Mouse (Mus musculus) neural tube, embryonic 13.5 days (tissue): Measurements from ENCODE around the gene Dock4. TPM values are rescaled to one million over a fixed set of nuclear protein-coding genes. Genes with fewer than 3 reads are reported as not detected.

Source experiments
- ATAC-seq: fragments of 200-750 bp; cut with Nextera tagmentation; 2 replicates; pipeline ENCODE4 v1.8.0; 2017; ENCODE audit warnings: low read depth, mild to moderate bottlenecking, moderate TSS enrichment, moderate library complexity
- H3K27ac ChIP-seq: fragments of 300-500 bp; sonication (generic); replicated peaks from 2 replicates; pipeline ENCODE4 v1.5.1; 2015; ENCODE audit warnings: moderate library complexity, mild to moderate bottlenecking, inconsistent platforms
- H3K27me3 ChIP-seq: fragments of 300-500 bp; sonication (generic); 2 replicates; pipeline ENCODE4 v1.6.1; 2015; ENCODE audit warnings: mild to moderate bottlenecking, inconsistent platforms
- H3K36me3 ChIP-seq: fragments of 300-500 bp; sonication (generic); 2 replicates; pipeline ENCODE4 v1.6.1; 2015; ENCODE audit warnings: mild to moderate bottlenecking, inconsistent platforms
- H3K4me1 ChIP-seq: fragments of 300-500 bp; sonication (generic); replicated peaks from 2 replicates; pipeline ENCODE4 v1.6.1; 2015; ENCODE audit warnings: inconsistent platforms
- H3K4me2 ChIP-seq: fragments of 300-500 bp; sonication (generic); 2 replicates; pipeline ENCODE4 v1.6.1; 2015; ENCODE audit warnings: inconsistent platforms, mild to moderate bottlenecking, moderate library complexity
- H3K4me3 ChIP-seq: fragments of 300-500 bp; sonication (generic); 2 replicates; pipeline ENCODE4 v1.5.1; 2015; ENCODE audit warnings: mild to moderate bottlenecking, inconsistent platforms
- H3K9ac ChIP-seq: fragments of 300-500 bp; sonication (generic); 2 replicates; pipeline ENCODE4 v1.6.1; 2015; ENCODE audit warnings: moderate library complexity, mild to moderate bottlenecking, inconsistent platforms
- H3K9me3 ChIP-seq: fragments of 300-500 bp; sonication (generic); 2 replicates; pipeline ENCODE4 v1.6.1; 2016; ENCODE audit warnings: inconsistent platforms
- WGBS: fragments of 180-500 bp; shearing (Covaris S2); methylation state at CpG from one replicate; pipeline ENCODE4 v1.1.7; 2015; 5-methylcytosine and 5-hydroxymethylcytosine counted together
- polyA plus RNA-seq: library from polyadenylated mRNA; unstranded; fragments of >200 nt; fragmentation: Nextera tagmentation; extraction: Ambion mirVana; gene quantifications from 2 replicates; pipeline ENCODE4 v1.2.1, GENCODE M21; 2015

Dock4 gene
- polyA plus RNA-seq, 1 experiment from 2014 or later = 31.8 TPM

DNA sequence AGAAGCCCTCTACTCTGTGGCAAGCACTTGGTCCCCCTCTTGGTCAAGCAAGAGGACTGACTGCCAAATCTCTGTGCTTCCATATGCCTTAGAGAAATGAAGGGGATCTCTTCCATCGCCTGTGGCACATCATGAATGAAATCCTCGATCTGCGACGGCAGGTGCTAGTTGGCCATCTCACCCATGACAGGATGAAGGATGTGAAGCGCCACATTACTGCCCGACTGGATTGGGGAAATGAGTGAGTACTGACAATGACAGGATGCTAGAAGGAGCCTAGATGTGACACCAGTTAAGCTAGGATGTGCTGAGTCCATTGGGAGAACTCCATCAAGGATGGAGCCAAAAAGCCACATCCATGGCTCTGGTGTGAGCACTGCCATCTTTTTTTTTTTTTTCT lies 190.2 kb downstream of the Dock4 start:
- Histone ChIP-seq H3K36me3 (peaks cover 28% of the 10 kb centered on the region), H3K4me3 (no peak overlapping the region), H3K9ac (no peak overlapping the region), H3K27ac (no peak overlapping the region), H3K4me2 (no peak overlapping the region), H3K27me3 (no peaks in the 10 kb centered on the region), H3K4me1 (0 out of 2 replicates have a peak, but pooled peaks cover 9% of the 10 kb centered on the region), H3K9me3 (no peaks in the 10 kb centered on the region)
- ATAC-seq = no peak
- WGBS = 85% methylated on average over 6 of the region's 6 CpGs

DNA sequence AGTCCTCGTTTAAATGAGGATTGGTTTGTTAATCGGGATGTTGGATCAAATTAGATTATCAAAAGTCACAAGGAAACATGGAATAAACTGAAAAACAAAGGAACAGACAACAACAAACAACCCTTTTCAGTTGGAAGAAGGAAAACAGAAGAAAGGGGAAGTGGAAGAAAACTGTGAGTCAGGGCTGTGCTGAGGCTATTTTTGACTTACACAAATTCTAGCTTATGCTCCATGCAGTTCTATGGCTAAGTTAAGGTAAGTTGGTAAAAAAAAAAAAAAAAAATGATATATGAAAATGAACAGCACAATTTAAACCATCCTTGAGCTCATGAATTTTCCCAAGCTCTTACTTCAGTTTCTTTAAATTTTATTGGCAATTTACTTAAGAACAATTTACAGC lies 191.7 kb downstream of the Dock4 start:
- H3K36me3 ChIP-seq = peaks cover 38% of the 10 kb centered on the region
- H3K4me3 ChIP-seq = no peak overlapping the region
- 93% methylated on average over 2 of the region's 2 CpGs for WGBS
- no peak overlapping the region for H3K9ac ChIP-seq
- ATAC-seq = no peak
- no peaks in the 10 kb centered on the region for H3K27me3 ChIP-seq
- H3K4me2 ChIP-seq = no peak overlapping the region
- H3K27ac ChIP-seq = no peak overlapping the region
- H3K4me1 ChIP-seq = 0 out of 2 replicates have a peak, but pooled peaks cover 9% of the 10 kb centered on the region
- no peaks in the 10 kb centered on the region for H3K9me3 ChIP-seq

DNA sequence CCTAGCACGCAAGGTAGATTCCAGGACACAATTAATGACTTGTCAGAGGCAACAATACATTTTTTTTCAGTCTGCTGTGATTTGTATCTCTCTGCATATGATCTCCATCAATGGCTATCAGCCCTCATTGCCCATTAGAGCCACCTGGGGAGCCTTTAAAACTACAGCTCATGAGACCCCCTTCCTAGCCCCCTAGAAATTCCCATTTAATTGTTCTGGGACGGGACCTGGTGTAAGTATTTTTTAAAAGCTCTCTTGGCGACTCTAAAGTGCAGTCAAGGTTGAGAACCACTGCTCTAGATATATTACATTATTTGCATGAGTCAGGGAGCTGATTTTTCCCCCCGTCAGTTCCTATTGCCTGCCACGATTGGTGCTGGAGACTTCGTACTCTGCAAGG lies 200.1 kb downstream of the Dock4 start:
- Histone ChIP-seq H3K9me3 (no peaks in the 10 kb centered on the region), H3K4me3 (no peak overlapping the region), H3K27ac (no peak overlapping the region), H3K4me2 (no peak overlapping the region), H3K9ac (no peak overlapping the region), H3K27me3 (no peaks in the 10 kb centered on the region), H3K36me3 (peaks cover 23% of the 10 kb centered on the region), H3K4me1 (peaks cover 17% of the 10 kb centered on the region; the same call in 1 of the 2 replicates)
- peak; percentile 47; the same call in 1 of the 2 replicates for ATAC-seq
- 38% methylated on average over 6 of the region's 6 CpGs for WGBS

DNA sequence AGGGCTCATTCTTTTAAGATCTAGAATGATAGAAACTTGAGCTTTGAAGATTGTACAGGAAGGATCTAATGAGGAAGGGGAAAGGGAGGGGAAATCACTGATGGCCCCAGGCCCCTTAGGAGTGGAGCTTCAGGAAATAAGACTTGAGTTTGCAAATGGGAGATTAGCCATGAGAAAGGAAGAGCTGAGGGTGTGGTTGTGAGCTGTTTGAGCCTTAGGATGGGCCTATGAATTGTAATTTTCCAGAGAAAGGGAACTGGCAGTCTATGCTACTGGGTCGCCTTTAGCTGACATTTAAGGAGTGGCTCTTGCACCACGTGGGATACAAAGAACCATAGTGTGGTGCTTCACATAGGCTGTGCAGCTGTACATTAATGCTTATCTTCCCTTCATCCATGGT lies 208.6 kb downstream of the Dock4 start:
- no peaks in the 10 kb centered on the region for H3K27me3 ChIP-seq
- no peak for ATAC-seq
- no peak overlapping the region for H3K9ac ChIP-seq
- peaks cover 4% of the 10 kb centered on the region; the same call in 1 of the 2 replicates for H3K36me3 ChIP-seq
- H3K9me3 ChIP-seq = no peaks in the 10 kb centered on the region
- H3K4me3 ChIP-seq = no peak overlapping the region
- no peak overlapping the region for H3K27ac ChIP-seq
- H3K4me2 ChIP-seq = no peak overlapping the region
- WGBS = 75% methylated on average over 2 of the region's 2 CpGs
- H3K4me1 ChIP-seq = peaks cover 15% of the 10 kb centered on the region; the same call in 1 of the 2 replicates

DNA sequence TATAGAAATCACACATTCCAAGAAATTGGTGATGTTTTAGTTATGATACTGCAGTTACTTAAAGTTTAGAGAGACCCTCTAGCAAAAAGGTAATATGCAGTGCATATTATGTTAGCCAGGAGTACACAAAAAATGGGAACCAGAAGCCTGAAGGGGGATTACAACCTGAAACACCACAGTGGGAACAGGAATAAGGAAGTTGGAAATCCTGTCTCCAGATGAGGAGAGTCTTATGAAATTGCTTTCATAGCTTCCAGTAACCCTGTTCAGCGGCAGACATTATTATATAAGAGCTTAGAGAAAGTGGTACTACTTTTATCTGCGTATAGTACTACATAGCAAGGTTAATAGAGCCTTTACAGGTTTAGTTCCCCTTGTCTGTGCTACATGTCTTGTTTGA lies 210.1 kb downstream of the Dock4 start:
- no peak for ATAC-seq
- Histone ChIP-seq H3K9ac (no peak overlapping the region), H3K4me3 (no peak overlapping the region), H3K27me3 (no peaks in the 10 kb centered on the region), H3K9me3 (no peaks in the 10 kb centered on the region), H3K36me3 (peaks cover 6% of the 10 kb centered on the region; the same call in 1 of the 2 replicates), H3K4me2 (no peak overlapping the region), H3K27ac (no peak overlapping the region), H3K4me1 (peaks cover 15% of the 10 kb centered on the region; the same call in 1 of the 2 replicates)
- 96% methylated on average over 2 of the region's 2 CpGs for WGBS

DNA sequence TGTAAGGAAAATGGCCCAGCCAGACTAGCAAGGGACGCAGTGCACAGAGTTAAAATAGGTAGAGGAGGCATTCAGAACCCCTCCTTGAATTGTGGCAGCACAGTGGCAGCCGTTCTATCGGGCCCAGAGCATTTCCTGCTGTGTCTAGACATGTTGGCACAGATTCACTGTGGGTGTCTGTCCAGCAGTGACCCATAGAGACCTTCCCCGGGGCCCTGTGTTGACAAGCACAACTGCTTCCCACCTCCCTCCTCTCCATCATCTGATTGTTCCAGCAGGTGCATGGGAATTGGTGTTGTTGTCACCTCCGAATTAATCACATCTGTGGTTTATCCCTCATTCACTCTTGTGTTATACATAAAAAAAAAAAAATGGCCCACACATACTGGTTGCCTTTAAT lies 210.7 kb downstream of the Dock4 start:
- no peaks in the 10 kb centered on the region for H3K27me3 ChIP-seq
- H3K27ac ChIP-seq = no peak overlapping the region
- no peak overlapping the region for H3K9ac ChIP-seq
- peaks cover 6% of the 10 kb centered on the region; the same call in 1 of the 2 replicates for H3K36me3 ChIP-seq
- H3K9me3 ChIP-seq = no peaks in the 10 kb centered on the region
- H3K4me1 ChIP-seq = peaks cover 15% of the 10 kb centered on the region; the same call in 1 of the 2 replicates
- H3K4me2 ChIP-seq = no peak overlapping the region
- ATAC-seq = no peak
- WGBS = 59% methylated on average over 5 of the region's 5 CpGs
- no peak overlapping the region for H3K4me3 ChIP-seq

DNA sequence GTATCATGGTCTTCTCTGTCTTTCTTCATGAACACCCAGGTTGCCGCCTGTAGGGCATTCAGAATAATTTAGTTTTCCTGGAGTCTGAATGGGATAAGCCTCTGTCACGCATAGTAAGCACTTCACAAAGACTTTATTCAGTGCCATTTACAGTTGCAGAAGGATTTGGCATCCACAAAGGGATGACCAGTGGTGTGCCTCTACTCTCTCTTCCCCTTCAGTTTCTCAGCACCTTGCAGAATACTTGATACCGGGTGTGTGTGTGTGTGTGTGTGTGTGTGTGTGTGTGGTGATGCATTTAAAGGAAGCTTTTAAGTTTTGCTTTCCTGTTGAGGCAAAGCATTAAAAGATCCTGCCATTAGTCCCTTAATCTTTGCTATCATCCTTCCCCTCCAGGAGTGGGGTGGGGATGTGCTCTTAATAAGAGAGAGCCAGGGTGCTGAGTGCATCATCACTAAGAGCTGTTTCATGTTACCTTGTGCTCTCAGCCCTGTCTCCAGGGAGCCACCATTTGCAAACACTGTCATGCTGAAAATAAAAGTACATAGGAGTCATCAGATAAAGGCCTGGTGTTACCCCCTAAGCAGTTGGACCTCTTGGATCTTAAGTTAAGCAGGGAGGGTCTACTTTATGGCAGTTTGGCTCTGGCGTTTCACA lies 211.6 kb downstream of the Dock4 start:
- 52% methylated on average over 4 of the region's 4 CpGs for WGBS
- peaks cover 15% of the 10 kb centered on the region; the same call in 1 of the 2 replicates for H3K4me1 ChIP-seq

DNA sequence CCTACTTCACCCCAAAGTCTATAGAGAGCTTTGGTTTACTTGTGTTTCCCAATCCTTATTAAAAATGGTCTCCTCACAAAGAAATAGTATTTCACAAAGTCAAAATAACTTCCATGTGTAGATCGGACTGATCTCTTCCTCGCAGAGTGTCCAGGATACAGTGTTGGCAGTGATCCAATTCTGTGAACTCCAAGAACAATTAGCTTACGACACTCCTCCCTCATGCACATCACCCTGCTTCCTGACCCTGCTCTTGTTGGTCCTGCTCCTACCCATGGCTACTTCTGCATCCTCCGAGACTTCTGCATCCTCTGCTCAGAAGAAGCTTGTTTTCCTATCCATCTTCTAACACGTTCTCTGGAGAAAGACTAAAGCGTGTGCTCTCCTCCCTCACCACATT lies 213.9 kb downstream of the Dock4 start:
- Histone ChIP-seq H3K9ac (no peak overlapping the region), H3K4me3 (no peak overlapping the region), H3K4me2 (no peak overlapping the region), H3K4me1 (peaks cover 15% of the 10 kb centered on the region; the same call in 1 of the 2 replicates), H3K9me3 (no peaks in the 10 kb centered on the region), H3K36me3 (peaks cover 6% of the 10 kb centered on the region; the same call in 1 of the 2 replicates), H3K27me3 (no peaks in the 10 kb centered on the region), H3K27ac (no peak overlapping the region)
- 73% methylated on average over 6 of the region's 6 CpGs for WGBS
- ATAC-seq = no peak

More for the DNA sequence above, 211.6 kb downstream of the Dock4 start:
- no peak overlapping the region for H3K9ac ChIP-seq
- H3K4me3 ChIP-seq = no peak overlapping the region
- H3K27me3 ChIP-seq = no peaks in the 10 kb centered on the region
- peaks cover 6% of the 10 kb centered on the region; the same call in 1 of the 2 replicates for H3K36me3 ChIP-seq
- H3K9me3 ChIP-seq = no peaks in the 10 kb centered on the region
- ATAC-seq = peak; percentile 36; the same call in 1 of the 2 replicates
- no peak overlapping the region for H3K4me2 ChIP-seq
- H3K27ac ChIP-seq = no peak overlapping the region

DNA sequence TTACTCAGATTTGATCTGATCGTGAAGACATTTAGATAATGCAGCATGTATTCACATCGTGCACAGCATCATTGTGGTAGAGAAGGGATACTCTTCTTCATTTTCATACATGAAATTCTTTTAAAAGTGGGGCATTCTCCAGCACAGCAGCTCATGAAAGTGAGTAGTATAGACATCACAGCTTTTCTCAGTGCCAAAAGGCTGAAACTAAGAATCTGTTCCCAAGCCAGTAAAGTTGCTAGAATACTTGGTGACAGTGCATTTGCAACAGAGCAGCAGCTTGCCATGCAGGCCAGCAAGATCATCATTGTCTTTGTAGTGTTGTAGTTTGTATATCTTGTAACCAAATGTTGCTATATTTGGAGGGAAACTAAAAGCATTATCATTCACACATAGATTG lies 223.7 kb downstream of the Dock4 start:
- Histone ChIP-seq H3K4me2 (no peak overlapping the region), H3K9me3 (no peaks in the 10 kb centered on the region), H3K4me1 (no peaks in the 10 kb centered on the region)

DNA sequence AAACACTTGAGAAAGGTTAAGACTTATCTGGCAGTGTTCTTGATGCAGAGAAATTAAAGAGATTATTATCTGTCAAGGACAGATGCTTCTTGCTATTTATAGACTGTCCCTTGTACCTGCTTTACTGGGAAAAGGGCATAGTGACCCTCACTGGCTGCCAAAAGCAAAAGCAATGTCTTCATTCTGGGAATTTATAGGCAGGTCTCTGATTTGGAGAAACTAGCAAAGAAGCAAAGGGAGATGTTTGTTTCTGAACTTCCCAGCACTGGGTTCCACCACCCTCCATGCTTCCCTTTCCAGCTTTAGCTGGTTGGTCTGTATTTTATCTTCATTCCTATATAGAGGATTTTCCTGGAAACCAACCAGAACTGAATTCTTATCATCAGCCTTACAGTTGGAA lies 225.0 kb downstream of the Dock4 start:
- no peak overlapping the region for H3K4me3 ChIP-seq
- no peak overlapping the region for H3K4me2 ChIP-seq
- no peak overlapping the region for H3K27ac ChIP-seq
- no peaks in the 10 kb centered on the region for H3K9me3 ChIP-seq
- H3K4me1 ChIP-seq = no peaks in the 10 kb centered on the region
- H3K9ac ChIP-seq = no peak overlapping the region
- ATAC-seq = no peak
- H3K27me3 ChIP-seq = no peaks in the 10 kb centered on the region
- H3K36me3 ChIP-seq = peaks cover 13% of the 10 kb centered on the region; the same call in 1 of the 2 replicates

More for the DNA sequence above, 223.7 kb downstream of the Dock4 start:
- Histone ChIP-seq H3K9ac (no peak overlapping the region), H3K4me3 (no peak overlapping the region), H3K27me3 (no peaks in the 10 kb centered on the region), H3K27ac (no peak overlapping the region), H3K36me3 (peaks cover 13% of the 10 kb centered on the region; the same call in 1 of the 2 replicates)
- ATAC-seq = no peak
- 94% methylated on average over 2 of the region's 2 CpGs for WGBS

DNA sequence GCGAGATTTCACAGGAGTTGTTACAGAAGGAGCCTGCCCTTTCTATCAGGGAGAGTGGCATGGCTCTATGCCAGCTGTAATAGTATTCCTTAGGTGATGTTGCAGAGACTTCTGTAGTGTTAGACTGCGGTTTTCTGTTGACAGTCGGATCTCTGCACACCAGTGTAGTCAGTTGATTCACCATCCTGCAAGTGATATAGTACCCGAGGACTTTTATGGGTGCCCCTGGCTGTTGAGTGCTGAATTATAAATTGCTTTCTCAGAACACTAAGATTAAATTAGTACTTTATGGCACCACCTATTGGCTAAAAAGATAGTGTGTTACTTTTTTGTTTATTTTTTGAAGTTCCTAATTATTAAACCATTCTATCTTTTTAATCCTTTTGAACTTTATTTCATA lies 234.0 kb downstream of the Dock4 start:
- Histone ChIP-seq H3K4me3 (no peak overlapping the region), H3K9me3 (no peaks in the 10 kb centered on the region), H3K27ac (no peak overlapping the region), H3K9ac (no peak overlapping the region), H3K36me3 (peaks cover 19% of the 10 kb centered on the region), H3K4me2 (no peak overlapping the region), H3K27me3 (no peaks in the 10 kb centered on the region), H3K4me1 (no peaks in the 10 kb centered on the region)
- WGBS = 61% methylated on average over 4 of the region's 4 CpGs
- no peak for ATAC-seq

DNA sequence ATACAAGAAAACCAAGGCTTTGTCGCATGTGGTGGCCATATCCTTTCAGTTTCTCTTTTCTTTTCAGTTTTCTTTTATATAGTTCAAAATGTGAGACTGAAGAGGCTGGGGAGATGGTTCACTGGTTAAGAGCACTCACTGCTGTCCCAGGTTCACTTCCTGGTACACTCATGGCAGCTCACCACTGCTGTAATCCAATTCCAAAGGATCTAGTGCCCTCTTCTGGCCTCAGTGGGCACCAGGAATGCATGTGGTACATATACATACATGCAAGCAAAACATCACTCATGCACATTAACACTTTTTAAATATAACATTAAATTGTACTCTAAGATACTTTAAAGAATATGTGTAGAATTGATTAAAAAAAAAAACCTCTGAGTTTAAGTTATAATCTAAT lies 234.8 kb downstream of the Dock4 start:
- Histone ChIP-seq H3K36me3 (peaks cover 19% of the 10 kb centered on the region), H3K4me1 (no peaks in the 10 kb centered on the region), H3K27me3 (no peaks in the 10 kb centered on the region), H3K4me2 (no peak overlapping the region), H3K27ac (no peak overlapping the region), H3K9me3 (no peaks in the 10 kb centered on the region), H3K4me3 (no peak overlapping the region), H3K9ac (no peak overlapping the region)
- ATAC-seq = no peak
- 84% methylated on average over 1 of the region's 1 CpGs for WGBS

DNA sequence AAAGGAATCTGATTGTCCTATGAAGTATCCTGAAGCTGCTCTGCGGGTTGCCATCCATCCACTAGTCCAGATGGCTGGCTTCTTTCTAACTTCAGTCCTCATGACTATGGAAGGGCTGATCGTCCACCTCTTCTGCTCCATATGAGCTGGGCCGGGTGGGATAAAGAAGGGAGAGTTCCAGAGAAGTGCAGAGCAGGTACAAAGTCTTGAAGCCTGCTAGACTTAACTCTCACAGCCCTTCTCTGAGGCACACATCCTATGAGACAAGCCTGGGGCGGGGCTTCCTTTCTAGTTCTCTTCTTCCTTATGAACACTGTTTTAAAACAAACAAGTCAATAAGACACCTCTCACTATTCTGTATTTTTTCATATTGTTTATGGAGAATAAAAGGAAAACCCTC lies 245.7 kb downstream of the Dock4 start:
- Histone ChIP-seq H3K9me3 (no peaks in the 10 kb centered on the region), H3K36me3 (peaks cover 4% of the 10 kb centered on the region), H3K4me1 (peaks cover 9% of the 10 kb centered on the region; the same call in 1 of the 2 replicates), H3K27ac (no peak overlapping the region), H3K27me3 (no peaks in the 10 kb centered on the region), H3K9ac (no peak overlapping the region), H3K4me2 (no peak overlapping the region), H3K4me3 (no peak overlapping the region)
- no peak for ATAC-seq
- 89% methylated on average over 4 of the region's 4 CpGs for WGBS
